Mouse (Mus musculus) cerebellum, adult 2 months (tissue): Measurements from ENCODE around the gene Thg1l. TPM values are rescaled to one million over a fixed set of nuclear protein-coding genes. Genes with fewer than 3 reads are reported as not detected.

ENCODE experiments used
- DNase-seq, 2 experiments: peaks; one replicate each; pipeline ENCODE4 v3.0.0; 2021
- H3K27ac ChIP-seq: fragments of 200-500 bp; 2 replicates; pipeline ENCODE4 v1.5.1; 2012; ENCODE audit warnings: low read length, control low read depth, inconsistent platforms; ENCODE audit not compliant: insufficient read depth
- H3K27me3 ChIP-seq: fragments of 200-500 bp; 2 replicates; pipeline ENCODE4 v1.6.1; 2012; ENCODE audit warnings: inconsistent platforms, mild to moderate bottlenecking, low read length, moderate library complexity; ENCODE audit not compliant: control insufficient read depth, insufficient read depth
- H3K4me1 ChIP-seq: fragments of 200-500 bp; 2 replicates; pipeline ENCODE4 v1.6.1; 2011; ENCODE audit warnings: low read length; ENCODE audit not compliant: control insufficient read depth, insufficient read depth
- H3K4me3 ChIP-seq: fragments of 200-500 bp; replicated peaks from 2 replicates; pipeline ENCODE3; 2011; ENCODE audit warnings: mild to moderate bottlenecking, low read depth, low read length, control low read depth; ENCODE audit not compliant: insufficient read depth
- CTCF ChIP-seq: fragments of 200-500 bp; IDR thresholded peaks from 2 replicates; pipeline ENCODE4 v1.5.1; 2011; ENCODE audit warnings: low read depth, mild to moderate bottlenecking, control low read depth, low read length, moderate library complexity, borderline replicate concordance; ENCODE audit not compliant: insufficient read depth
- POLR2A ChIP-seq: fragments of 200-500 bp; IDR thresholded peaks from 2 replicates; pipeline ENCODE4 v1.6.1; 2011; ENCODE audit warnings: low read length, control low read depth, borderline replicate concordance; ENCODE audit not compliant: insufficient read depth
- WGBS: fragments of 180-500 bp; shearing (Covaris S2); methylation state at CpG from one replicate; pipeline ENCODE4 v1.1.7; 2018; 5-methylcytosine and 5-hydroxymethylcytosine counted together
- polyA plus RNA-seq: library from polyadenylated mRNA; depleted of rRNA; stranded (reverse); fragments of >200 nt; gene quantifications from 2 replicates; pipeline ENCODE4 v1.2.3, GENCODE M21; 2012; rRNA removed

The Thg1l gene
- polyA plus RNA-seq, result 6.7 and 6.8 TPM in 2 replicates

DNA sequence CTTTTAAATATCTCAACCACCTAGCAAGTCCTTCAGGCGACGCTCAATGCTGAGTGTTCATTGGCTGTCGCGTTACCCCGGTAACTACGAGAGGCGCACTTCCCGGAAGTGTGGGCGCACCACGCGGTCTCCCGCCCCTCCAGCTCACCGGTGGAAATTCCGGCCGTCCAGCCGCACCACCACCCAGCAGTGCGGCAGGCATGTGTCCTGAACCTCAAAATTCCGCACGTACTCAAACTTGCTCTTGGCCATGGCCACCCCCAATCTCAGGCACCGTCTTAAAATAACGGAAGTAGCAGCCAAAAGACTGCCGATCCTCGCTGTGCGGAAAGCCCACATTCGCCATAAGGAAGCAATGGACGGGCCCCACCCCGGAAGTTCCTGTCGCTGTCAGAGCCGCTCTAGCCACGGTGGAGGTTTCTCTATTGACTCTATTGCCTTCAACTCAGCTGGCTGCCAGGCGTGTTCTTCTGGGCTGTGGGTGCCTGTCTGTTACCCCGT is at the start of gene Thg1l:
Gene Thg1l, minus strand, starts transcription at position 368 of the 501 bp plus-strand sequence.
- under 1% methylated on average over 32 of the region's 32 CpGs for WGBS
- TF ChIP-seq CTCF (no peak), POLR2A (peak; percentile 51; the same call in 1 of the 2 replicates)
- peak within 1 kb of the TSS; percentile 100 for H3K4me3 ChIP-seq
- H3K27ac ChIP-seq, result peak within 1 kb of the TSS; percentile 30; the same call in 1 of the 2 replicates
- H3K27me3 ChIP-seq, result no peaks in the 10 kb centered on the region
- no peaks in the 10 kb centered on the region; the same call in 1 of the 2 replicates for H3K4me1 ChIP-seq
- peak; percentile 91 to 93 for DNase-seq

DNA sequence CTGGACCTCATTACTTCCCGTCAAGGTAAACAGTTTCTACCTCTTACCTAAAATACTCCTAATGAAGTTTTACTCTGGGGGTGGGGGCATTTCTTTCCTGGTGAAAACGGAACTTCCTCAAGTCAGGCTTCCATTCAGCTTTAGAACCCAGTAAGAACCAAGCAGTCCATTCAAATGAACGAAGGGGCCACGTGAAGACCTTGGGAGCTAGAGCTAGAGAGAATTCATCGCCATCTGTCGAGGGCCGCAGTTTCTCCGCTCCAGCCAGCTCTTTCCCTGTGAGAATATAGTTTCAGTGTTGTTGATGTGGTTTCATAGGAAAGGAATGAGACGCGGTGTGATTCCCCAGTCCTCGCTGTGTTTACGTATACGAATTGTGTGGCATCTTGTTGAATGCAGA is 36.8 kb upstream of the Thg1l start:
- Histone ChIP-seq H3K4me3 (no peak overlapping the region), H3K4me1 (0 out of 2 replicates have a peak, but pooled peaks cover 3% of the 10 kb centered on the region), H3K27ac (no peak overlapping the region), H3K27me3 (no peaks in the 10 kb centered on the region)
- TF ChIP-seq CTCF (no peak), POLR2A (no peak)
- 36% methylated on average over 13 of the region's 13 CpGs for WGBS
- DNase-seq, result no peak

DNA sequence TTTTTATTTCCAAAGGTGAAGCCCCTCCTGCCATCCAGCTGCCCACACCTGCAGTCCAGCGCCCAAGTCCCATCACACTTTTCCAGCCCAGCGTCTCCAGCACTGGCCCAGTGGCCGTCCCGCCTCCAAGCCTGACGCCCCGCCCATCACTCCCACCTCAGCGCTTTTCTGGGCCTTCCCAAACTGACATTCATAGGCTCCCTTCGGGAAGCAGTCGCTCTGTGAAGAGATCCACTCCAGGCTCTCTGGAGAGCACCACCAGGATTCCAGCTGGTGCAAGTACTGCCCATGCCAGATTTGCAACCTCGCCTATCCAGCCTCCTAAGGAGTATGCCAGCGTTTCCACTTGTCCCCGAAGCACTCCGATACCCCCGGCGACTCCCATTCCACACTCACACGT is 36.3 kb upstream of the Thg1l start:
- Histone ChIP-seq H3K4me1 (0 out of 2 replicates have a peak, but pooled peaks cover 3% of the 10 kb centered on the region), H3K4me3 (no peak overlapping the region)
- no peak for DNase-seq

DNA sequence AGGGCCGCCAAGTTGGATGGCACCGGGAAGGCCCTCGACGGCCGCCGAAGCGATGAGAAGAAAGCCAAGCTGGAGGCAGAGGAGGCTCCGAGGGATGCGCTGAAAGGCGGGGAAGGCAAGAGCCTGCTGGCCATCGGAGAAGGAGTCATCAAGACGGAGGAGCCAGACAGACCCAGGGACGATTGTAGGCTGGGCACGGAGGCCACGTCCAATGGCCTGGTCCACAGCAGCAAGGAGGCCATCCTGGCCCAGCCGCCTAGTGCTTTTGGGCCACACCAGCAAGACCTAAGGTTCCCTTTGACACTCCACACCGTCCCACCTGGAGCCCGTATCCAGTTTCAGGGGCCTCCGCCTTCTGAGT is 25.6 kb upstream of the Thg1l start:
- 46% methylated on average over 19 of the region's 19 CpGs for WGBS
- no peak for DNase-seq
- no peak for TF ChIP-seq CTCF
- no peak for TF ChIP-seq POLR2A
- Histone ChIP-seq H3K27me3 (peaks cover 1% of the 10 kb centered on the region; the same call in 1 of the 2 replicates), H3K4me3 (no peak overlapping the region), H3K27ac (no peak overlapping the region), H3K4me1 (no peaks in the 10 kb centered on the region)

More for the DNA sequence above, 36.3 kb upstream of the Thg1l start:
- Histone ChIP-seq H3K27ac (no peak overlapping the region), H3K27me3 (no peaks in the 10 kb centered on the region)
- 3% methylated on average over 16 of the region's 16 CpGs for WGBS
- TF ChIP-seq CTCF (no peak), POLR2A (no peak)

DNA sequence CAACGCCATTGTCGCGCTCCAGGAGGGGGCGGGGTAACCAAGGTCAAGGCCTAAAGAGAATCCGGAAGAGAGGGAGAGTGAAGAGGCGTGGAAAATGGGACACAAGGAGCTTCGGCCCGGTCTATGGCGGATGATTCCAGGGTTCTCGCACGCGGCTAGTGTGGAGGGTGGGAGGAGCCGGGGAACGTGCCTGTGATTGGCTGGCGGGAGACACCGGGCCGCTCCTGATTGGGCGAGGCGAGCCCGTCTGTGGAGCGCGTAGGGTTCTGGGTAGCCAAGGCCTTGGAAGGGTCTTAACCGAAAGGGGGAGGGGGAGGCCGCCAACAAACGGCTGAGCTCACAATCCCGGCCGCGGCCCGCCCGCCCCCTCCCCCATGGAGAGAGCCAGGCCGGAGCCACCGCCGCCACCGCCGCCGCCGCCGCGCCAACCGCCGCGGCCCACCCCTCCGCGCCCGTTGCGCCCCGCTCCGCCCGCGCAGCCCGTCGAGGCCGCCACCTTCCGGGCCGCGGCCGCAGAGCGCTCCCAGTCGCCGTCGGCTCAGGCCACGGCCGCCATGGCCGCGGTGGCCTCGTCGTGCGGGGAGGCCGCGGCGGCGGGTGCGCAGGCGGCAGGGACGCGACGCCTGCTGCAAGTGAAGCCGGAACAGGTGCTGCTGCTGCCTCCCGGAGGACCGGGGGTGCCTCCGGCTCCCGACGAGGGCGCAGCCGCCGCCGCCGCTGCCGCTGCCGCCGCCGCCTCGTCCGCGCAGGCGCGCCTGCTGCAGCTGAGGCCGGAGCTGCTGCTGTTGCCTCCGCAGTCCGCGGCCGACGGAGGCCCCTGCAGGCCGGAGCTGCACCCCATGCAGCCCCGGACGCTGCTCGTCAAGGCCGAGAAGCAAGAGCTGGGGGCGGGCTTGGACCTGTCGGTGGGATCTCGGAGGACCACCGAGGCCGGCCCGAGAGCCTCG is 24.9 kb upstream of the Thg1l start, which contains the start of gene Sox30:
Gene Sox30, plus strand, starts transcription at position 365 of the 947 bp plus-strand sequence.
- 8% methylated on average over 89 of the region's 115 CpGs for WGBS
- H3K4me3 ChIP-seq, result peak within 1 kb of the TSS; percentile 34
- peak in 1 of 2 experiments; percentile 11 for DNase-seq
- TF ChIP-seq POLR2A (no peak), CTCF (no peak)
- H3K4me1 ChIP-seq, result no peaks in the 10 kb centered on the region
- peaks cover 1% of the 10 kb centered on the region; the same call in 1 of the 2 replicates for H3K27me3 ChIP-seq
- no peak within 1 kb of the TSS for H3K27ac ChIP-seq

DNA sequence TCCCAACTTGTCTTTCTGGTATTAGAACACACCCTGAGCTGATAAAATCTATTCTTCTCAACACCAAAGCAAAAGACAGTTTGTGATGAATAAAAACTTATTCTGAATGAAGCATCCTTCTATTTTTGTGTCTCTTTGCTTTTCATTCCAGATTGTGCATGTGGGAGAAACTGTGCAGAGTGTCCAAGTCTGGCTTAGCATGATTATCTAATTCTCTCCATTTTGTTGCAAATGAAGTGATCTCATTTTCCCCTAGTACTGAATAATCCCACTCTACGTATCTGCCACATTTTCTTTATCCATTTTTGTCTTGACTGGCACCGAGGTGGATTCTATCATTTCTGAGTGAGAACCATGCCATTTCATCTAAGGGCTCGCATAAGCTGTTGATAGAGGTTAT is 20.8 kb upstream of the Thg1l start:
- TF ChIP-seq CTCF, result no peak
- WGBS, result 79% methylated on average over 3 of the region's 3 CpGs
- Histone ChIP-seq H3K27ac (no peak overlapping the region), H3K4me3 (no peak overlapping the region), H3K4me1 (no peaks in the 10 kb centered on the region), H3K27me3 (no peaks in the 10 kb centered on the region; the same call in 1 of the 2 replicates)
- no peak for DNase-seq

DNA sequence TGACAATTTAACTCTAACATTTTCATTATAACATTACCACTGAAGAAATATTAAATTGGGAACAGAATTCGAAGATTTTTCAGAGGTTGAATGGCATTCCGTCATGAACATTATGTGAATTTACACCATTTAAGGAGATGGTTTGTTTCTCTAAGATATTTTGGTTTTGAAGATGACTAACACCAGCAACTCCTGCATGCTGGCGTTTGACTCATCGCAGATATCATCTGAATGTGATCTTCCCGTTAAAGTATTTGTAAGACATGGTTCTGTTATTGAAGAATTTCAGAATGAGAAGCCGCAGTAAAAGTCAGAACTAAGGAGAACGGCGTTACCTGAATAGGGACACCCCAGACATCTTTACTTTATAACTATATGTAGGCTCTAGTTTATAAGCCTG is 19.2 kb upstream of the Thg1l start:
- 89% methylated on average over 8 of the region's 8 CpGs for WGBS
- TF ChIP-seq CTCF, result no peak
- no peak for TF ChIP-seq POLR2A
- H3K27ac ChIP-seq, result no peak overlapping the region
- no peak overlapping the region for H3K4me3 ChIP-seq
- DNase-seq, result no peak
- H3K4me1 ChIP-seq, result no peaks in the 10 kb centered on the region
- H3K27me3 ChIP-seq, result no peaks in the 10 kb centered on the region
